Mouse (Mus musculus): ENCODE measurements around the gene Rad23a.

The Rad23a gene

DNA sequence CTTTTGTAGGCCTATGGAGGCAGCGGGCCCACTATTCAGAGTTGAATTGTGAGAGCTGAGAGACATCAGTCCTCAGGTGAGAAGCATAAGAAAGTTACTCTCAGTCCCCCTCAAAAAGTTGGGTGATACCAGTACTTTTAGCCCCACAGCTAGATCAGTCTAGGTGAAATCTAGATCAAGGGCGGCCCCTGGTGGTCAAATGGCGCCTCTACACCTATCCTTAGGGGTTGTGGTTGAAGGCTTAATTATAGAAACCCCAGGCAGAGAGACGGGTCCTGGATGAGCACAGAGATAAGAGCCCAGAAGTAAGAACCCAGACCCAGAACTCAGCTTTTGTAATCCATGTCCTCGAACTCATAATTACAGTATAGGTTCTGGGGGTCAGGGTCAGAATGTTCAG lies 27.4 kb downstream of the Rad23a start:
- DNase-seq (ENCODE audit: low spot score) = peak; percentile 58

DNA sequence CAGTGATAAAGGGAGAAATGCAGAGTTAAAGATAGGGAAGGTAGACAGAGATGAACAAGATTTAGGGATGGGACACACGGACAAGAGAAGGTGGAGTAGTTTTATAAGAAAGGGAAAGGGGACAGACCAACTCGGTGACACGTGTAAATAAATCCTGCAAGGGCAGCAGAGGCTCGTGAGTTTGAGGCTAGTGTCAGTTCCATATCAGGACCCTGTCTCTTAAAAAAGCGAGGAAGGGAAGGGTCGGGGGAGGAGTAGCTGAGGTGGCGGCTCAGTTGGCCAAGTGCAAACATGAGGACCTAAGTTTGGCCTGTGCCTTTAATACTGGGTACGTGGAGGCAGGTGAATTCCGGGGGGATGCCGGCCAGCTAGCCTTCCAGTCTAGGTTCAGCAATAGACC lies 29.2 kb downstream of the Rad23a start:
- no peak for DNase-seq (ENCODE audit: low spot score)

DNA sequence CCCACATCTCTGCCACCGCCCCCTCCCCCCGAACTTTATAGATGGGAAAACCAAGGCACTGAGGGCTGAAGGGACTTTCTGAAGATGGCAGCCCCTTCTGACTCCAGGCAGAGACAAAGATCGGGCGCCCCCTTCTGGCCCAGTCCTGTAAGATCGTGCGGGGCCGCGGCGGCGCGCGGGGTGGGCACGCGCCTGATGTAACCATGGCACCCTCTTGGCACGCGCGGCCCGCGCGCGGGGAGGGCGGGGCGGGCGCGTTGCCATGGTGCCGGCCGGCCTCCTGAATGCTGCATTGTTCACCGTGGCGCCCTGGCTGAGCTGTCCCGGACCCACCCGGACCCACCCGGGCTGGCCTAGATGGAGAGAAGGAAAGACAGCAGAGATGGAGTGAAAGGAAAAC lies 29.6 kb downstream of the Rad23a start:
- DNase-seq (ENCODE audit: low spot score) = peak; percentile 58

DNA sequence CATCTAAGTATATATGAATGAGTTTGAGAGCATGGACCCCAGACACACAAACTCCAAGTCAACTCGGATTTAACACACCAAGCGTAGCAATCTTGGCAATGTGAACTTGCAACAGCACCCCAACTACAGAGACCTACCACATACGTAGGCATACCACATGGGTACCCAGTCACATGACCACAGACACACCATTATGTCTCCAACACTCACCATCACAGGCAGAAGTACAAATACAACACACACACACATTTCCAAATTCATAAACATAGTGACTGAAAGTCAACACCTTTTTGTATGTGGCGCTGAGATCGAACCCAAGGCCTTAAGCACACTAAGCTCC lies 30.6 kb downstream of the Rad23a start:
- no peak for DNase-seq (ENCODE audit: low spot score)

DNA sequence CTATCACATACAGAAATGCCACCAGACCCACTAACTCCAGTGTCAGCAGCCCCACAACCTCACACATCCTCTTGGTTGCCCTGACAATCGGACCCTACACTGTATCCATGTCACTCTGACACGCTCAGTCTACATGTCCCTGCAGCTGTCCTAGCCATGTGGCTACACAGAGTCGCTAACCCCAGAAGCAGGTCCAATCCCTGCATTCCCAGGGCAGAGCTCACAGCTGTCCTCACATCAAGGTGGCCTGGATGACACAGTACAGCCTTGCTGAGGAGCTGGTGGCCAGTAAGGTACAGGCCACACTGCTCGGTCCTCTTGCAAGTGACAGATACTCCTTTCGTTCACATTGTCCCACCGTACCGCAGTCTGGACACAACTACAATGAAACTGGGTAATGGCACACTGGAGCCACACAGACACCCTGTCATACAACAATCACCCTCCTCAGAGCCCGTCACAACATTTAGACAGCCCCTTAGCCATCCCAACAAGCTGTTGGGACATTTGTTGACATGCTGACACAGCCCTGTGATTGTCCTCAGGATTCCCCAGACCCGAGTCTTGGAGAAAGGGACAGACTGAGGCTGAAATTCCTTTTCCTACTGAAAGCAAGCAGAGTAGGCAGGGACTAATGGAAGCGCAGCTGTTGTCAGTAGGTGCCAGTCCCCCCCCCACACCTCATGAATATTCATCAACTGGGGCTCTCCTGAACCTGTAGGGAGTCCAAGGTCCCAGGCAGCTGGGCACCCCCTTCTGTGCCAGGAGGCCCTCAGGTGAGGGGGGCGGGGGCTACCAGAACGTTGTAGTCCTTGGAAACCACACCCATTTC lies 31.1 kb downstream of the Rad23a start:
- DNase-seq (ENCODE audit: low spot score) = no peak

- DNase-seq (ENCODE audit: low spot score) = no peak
Observed at GRCm38 (mm10) chr8:84806031-84806430, 34.4 kb downstream of the Rad23a start.

- DNase-seq (ENCODE audit: low spot score) = no peak
Observed at GRCm38 (mm10) chr8:84799999-84800831, 40.2 kb downstream of the Rad23a start, which contains the start of gene Nfix. Gene Nfix, minus strand, starts transcription at chr8:84800344.

DNA sequence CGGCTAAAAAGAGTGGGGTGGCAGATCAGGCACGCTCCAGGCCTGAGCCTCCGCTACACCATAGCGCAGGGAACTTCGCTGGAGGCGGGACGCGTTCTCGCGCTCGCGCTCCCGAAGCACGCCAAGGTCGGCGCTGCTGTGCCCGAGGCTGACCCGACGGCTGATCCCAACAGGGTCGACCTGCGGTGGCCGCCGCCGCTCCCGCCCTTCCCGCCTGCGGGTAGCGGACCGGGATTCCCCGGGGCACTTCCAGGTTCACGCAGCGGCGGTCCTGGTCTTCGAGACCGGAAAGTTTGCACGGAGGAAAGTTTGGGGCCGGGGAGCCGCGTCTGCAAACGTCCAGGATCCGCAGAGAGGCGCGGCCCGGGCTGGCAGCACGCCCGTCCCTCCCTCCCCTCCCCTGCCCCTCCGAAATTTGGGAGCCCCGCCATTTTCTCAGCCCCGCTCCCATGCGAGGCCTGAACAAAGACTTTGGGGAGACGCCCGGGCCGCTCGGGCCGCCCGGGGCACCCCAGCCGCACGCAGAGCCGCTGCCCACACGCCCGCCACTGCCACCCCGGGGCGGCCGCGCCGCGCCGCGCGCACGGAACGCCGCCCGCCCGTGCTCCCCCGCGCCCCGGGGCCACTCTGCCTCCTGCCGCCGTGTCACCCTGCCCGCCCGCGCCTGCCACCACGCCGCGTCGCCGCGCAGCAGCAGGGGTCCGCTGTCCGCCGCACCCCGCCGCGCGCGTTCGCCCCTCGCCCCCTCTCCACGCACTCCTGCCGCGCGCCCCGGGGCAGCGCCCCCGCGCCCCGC lies 41.1 kb downstream of the Rad23a start:
- DNase-seq (ENCODE audit: low spot score) = no peak

GRCm38 (mm10) chr8:84798446-84799135 lies 41.9 kb downstream of the Rad23a start:
- DNase-seq (ENCODE audit: low spot score) = no peak

DNA sequence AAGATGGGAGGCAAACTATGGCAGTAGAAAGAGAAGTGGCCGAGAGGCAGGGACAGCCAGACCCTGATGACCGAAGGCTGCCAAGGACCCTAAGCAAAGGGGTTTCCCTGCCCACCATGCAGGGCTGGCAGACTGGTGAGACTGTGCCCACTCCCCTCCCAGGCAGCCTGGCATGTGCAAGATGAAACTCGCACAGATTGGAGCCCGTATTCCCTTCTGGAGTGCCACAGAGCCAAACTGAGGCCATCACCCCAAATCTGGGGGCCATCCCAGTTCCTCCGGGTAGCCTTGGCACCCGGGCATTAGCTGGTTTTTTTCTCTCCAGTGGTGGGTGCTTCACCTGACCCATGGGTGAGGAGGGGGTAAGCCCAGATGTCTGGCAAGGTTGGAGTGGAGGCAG lies 42.5 kb downstream of the Rad23a start:
- no peak for DNase-seq (ENCODE audit: low spot score)

GRCm38 (mm10) chr8:84797256-84797797 lies 43.1 kb downstream of the Rad23a start:
- DNase-seq (ENCODE audit: low spot score) = no peak

DNA sequence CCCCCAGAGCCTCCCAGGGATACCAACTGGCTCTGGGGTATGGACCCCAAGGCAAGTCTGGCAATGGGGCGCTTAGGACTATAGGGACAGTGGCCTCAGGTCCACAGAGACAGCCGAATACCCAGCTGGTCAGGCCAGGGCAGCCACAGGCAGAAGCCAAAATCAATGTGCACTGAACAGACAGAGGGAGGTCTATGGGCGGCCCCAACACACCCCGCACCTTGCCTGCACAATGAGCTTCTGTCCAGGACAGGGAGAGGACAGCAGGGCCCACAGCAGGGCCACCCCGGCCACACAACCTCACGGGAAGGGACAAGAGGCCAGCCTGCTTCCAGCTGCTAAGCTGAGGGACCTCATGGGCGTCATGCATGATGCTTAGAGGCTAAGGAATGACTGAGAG lies 46.0 kb downstream of the Rad23a start:
- DNase-seq (ENCODE audit: low spot score) = no peak

DNA sequence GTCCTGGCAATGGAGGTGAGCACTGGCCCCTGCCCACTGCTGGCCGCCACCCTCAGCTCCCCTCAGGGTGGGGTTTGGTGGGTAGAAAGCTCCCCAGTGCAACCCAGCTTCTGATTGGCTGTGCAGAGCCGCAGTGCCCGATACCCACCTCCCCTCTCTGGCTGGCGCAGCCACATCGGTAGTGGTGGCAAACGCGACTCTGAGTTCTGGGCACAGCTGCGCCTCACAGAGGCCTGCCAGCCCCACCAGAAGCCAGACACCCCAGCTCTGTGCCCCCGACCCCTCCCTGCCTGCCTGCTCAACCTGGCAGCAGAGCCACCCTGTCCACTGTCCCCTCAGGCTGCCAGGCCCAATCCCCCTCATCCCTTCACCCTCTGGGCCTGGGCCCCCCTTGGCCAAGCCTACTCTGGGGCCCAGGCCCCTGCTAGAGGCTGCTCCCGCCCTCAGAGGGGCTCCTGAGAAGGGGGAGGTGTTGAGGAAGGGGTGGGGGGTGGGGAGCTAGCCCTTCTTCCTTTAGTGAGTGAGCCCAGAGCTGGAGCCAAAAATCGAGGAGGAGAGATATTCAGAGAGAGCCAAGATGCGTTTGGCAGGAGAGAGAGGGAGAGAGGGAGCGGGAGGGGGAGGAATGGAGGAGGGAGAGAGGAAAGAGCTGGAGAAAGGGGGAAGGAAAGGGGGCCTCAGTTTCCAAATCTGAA lies 46.5 kb downstream of the Rad23a start:
- no peak for DNase-seq (ENCODE audit: low spot score)

- no peak for DNase-seq (ENCODE audit: low spot score)
Observed at GRCm38 (mm10) chr8:84793134-84793533, 47.3 kb downstream of the Rad23a start.

DNA sequence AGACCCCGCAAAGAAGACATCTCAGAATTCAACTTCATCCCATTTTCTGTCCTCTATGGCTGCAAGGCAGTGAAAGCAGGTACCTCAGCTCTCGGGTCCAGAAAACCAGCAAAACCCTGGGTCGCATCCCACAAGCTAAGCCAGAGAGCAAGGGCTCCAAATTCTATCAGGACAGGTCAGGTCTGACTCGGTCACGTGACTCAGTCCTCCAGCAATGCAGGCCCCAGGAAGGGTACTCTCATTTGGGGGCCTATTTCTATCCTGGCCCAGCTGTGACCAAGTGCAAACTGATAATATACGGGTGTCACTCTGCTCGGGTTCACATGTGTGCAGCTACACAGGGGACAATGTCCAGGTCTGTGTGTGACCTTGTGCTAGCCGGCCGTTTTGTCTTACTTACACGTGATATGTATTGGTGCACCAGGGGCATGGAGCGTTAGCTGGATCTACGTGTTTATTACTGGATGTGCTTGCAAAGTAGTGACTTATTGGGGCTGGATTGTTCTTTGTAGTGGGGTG lies 48.0 kb downstream of the Rad23a start:
- DNase-seq (ENCODE audit: low spot score) = no peak

- no peak for DNase-seq (ENCODE audit: low spot score)
Observed at GRCm38 (mm10) chr8:84790537-84790936, 49.9 kb downstream of the Rad23a start.

GRCm38 (mm10) chr8:84789855-84790486 lies 50.5 kb downstream of the Rad23a start:
- no peak for DNase-seq (ENCODE audit: low spot score)

DNA sequence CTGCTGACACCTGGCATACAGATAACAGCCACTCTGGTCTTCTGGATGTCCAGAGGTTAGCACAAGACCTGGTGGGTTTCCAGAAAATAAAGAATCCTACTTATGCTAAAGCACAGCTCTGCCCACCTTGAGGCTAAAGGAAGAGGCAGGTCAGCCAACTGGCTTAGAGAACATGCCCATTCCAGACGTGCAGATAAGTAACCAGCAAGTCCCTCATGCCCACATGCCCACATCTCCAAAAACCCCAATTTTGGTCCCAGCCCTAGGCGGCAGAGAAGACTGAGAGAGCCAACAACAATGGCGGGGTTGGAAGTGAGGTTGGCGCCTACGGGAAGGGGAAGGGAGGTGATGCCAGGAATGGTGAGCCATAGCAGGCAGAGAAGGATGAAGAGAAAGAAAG lies 51.1 kb downstream of the Rad23a start:
- DNase-seq (ENCODE audit: low spot score) = no peak

- DNase-seq (ENCODE audit: low spot score) = no peak
Observed at GRCm38 (mm10) chr8:84788896-84789295, 51.6 kb downstream of the Rad23a start.

Data from yolk sac, embryonic 10.5 days (tissue).